Mouse (Mus musculus): Measurements from ENCODE around the gene Ascc3. TPM values are rescaled to one million over a fixed set of nuclear protein-coding genes. Genes with fewer than 3 reads are reported as not detected.
A peak's percentile ranks its signal among the peaks of the same experiment; 100 is the strongest.

Gene Ascc3
- polyA plus RNA-seq, 1 experiment from 2014 or later = 16.3 TPM

GRCm38 (mm10) chr10:50801594-50801993, 209.1 kb downstream of the Ascc3 start:
- Histone ChIP-seq H3K27me3 (replicated peaks; ENCODE audit: control insufficient read depth, insufficient read depth, low read length) (no peaks in the 10 kb centered on the region), H3K9me3 (ENCODE audit: control insufficient read depth, low read length) (no peaks in the 10 kb centered on the region), H3K36me3 (ENCODE audit: control insufficient read depth, insufficient read depth, low read length) (no peaks in the 10 kb centered on the region), H3K27ac (ENCODE audit: low read depth, low read length) (no peak overlapping the region), H3K4me2 (ENCODE audit: low read length) (no peak overlapping the region), H3K4me1 (ENCODE audit: control insufficient read depth, insufficient read depth, low read depth, low read length) (no peaks in the 10 kb centered on the region), H3K9ac (ENCODE audit: low read depth, low read length) (no peak overlapping the region), H3K4me3 (ENCODE audit: low read length) (no peak overlapping the region)
- ATAC-seq = no peak
- WGBS = 44% methylated on average over 2 of the region's 2 CpGs

- whole genome bisulfite sequencing = 43% methylated on average over 2 of the region's 2 CpGs
- ATAC-seq = no peak
- Histone ChIP-seq H3K9ac (ENCODE audit: low read depth, low read length) (no peak overlapping the region), H3K4me1 (ENCODE audit: control insufficient read depth, insufficient read depth, low read depth, low read length) (no peaks in the 10 kb centered on the region), H3K27me3 (replicated peaks; ENCODE audit: control insufficient read depth, insufficient read depth, low read length) (no peaks in the 10 kb centered on the region), H3K9me3 (ENCODE audit: control insufficient read depth, low read length) (no peaks in the 10 kb centered on the region; the same call in 1 of the 2 replicates), H3K4me3 (ENCODE audit: low read length) (no peak overlapping the region), H3K27ac (ENCODE audit: low read depth, low read length) (no peak overlapping the region), H3K36me3 (ENCODE audit: control insufficient read depth, insufficient read depth, low read length) (no peaks in the 10 kb centered on the region), H3K4me2 (ENCODE audit: low read length) (no peak overlapping the region)
Measured at GRCm38 (mm10) chr10:50802380-50802779, 209.9 kb downstream of the Ascc3 start.

- no peak overlapping the region for H3K4me2 ChIP-seq (ENCODE audit: low read length)
- no peak overlapping the region for H3K9ac ChIP-seq (ENCODE audit: low read depth, low read length)
- WGBS = 95% methylated on average over 2 of the region's 2 CpGs
- H3K4me3 ChIP-seq (ENCODE audit: low read length) = no peak overlapping the region
- no peaks in the 10 kb centered on the region; the same call in 1 of the 2 replicates for H3K9me3 ChIP-seq (ENCODE audit: control insufficient read depth, low read length)
- H3K36me3 ChIP-seq (ENCODE audit: control insufficient read depth, insufficient read depth, low read length) = no peaks in the 10 kb centered on the region
- no peak for ATAC-seq
- H3K27me3 ChIP-seq (replicated peaks; ENCODE audit: control insufficient read depth, insufficient read depth, low read length) = no peaks in the 10 kb centered on the region
- H3K4me1 ChIP-seq (ENCODE audit: control insufficient read depth, insufficient read depth, low read depth, low read length) = no peaks in the 10 kb centered on the region
- H3K27ac ChIP-seq (ENCODE audit: low read depth, low read length) = no peak overlapping the region
Measured at GRCm38 (mm10) chr10:50806166-50806565, 213.7 kb downstream of the Ascc3 start.

- Histone ChIP-seq H3K4me3 (ENCODE audit: low read length) (no peak overlapping the region), H3K4me1 (ENCODE audit: control insufficient read depth, insufficient read depth, low read depth, low read length) (no peaks in the 10 kb centered on the region), H3K4me2 (ENCODE audit: low read length) (no peak overlapping the region), H3K36me3 (ENCODE audit: control insufficient read depth, insufficient read depth, low read length) (0 out of 2 replicates have a peak, but pooled peaks cover 3% of the 10 kb centered on the region), H3K9ac (ENCODE audit: low read depth, low read length) (no peak overlapping the region), H3K27me3 (replicated peaks; ENCODE audit: control insufficient read depth, insufficient read depth, low read length) (no peaks in the 10 kb centered on the region), H3K27ac (ENCODE audit: low read depth, low read length) (no peak overlapping the region), H3K9me3 (ENCODE audit: control insufficient read depth, low read length) (no peaks in the 10 kb centered on the region)
- ATAC-seq = no peak
- 26% methylated on average over 1 of the region's 1 CpGs for WGBS
Measured at GRCm38 (mm10) chr10:50822363-50822762, 229.9 kb downstream of the Ascc3 start.

DNA sequence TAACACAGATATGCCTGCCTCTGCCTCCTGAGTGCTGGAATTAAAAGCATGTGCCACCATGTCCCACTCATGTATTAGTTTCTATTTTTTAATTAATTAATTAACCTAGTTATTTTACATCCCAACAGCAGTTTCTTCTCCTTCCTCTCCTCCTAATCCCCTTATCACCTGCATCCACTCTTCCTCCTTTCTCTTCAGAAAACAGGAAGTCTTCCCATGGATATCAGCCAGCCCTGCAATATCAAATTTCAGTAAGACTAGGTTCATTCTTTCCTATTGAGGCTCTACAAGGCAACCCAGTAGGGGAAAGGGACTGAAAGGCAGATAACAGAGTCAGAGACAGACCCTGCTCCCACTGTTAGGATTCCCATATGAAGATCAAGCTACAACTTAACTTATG, 234.4 kb downstream of the Ascc3 start:
- H3K36me3 ChIP-seq (ENCODE audit: control insufficient read depth, insufficient read depth, low read length) = 0 out of 2 replicates have a peak, but pooled peaks cover 3% of the 10 kb centered on the region
- H3K4me2 ChIP-seq (ENCODE audit: low read length) = no peak overlapping the region
- H3K9ac ChIP-seq (ENCODE audit: low read depth, low read length) = no peak overlapping the region
- H3K4me3 ChIP-seq (ENCODE audit: low read length) = no peak overlapping the region
- no peaks in the 10 kb centered on the region for H3K4me1 ChIP-seq (ENCODE audit: control insufficient read depth, insufficient read depth, low read depth, low read length)
- no peak overlapping the region for H3K27ac ChIP-seq (ENCODE audit: low read depth, low read length)
- H3K9me3 ChIP-seq (ENCODE audit: control insufficient read depth, low read length) = no peaks in the 10 kb centered on the region
- no peak for ATAC-seq
- no peaks in the 10 kb centered on the region for H3K27me3 ChIP-seq (replicated peaks; ENCODE audit: control insufficient read depth, insufficient read depth, low read length)

GRCm38 (mm10) chr10:50834533-50834932, 242.1 kb downstream of the Ascc3 start:
- no peak for ATAC-seq
- no peak overlapping the region for H3K27ac ChIP-seq (ENCODE audit: low read depth, low read length)
- no peaks in the 10 kb centered on the region for H3K9me3 ChIP-seq (ENCODE audit: control insufficient read depth, low read length)
- no peak overlapping the region for H3K4me2 ChIP-seq (ENCODE audit: low read length)
- no peak overlapping the region for H3K4me3 ChIP-seq (ENCODE audit: low read length)
- no peaks in the 10 kb centered on the region for H3K36me3 ChIP-seq (ENCODE audit: control insufficient read depth, insufficient read depth, low read length)
- no peaks in the 10 kb centered on the region for H3K4me1 ChIP-seq (ENCODE audit: control insufficient read depth, insufficient read depth, low read depth, low read length)
- H3K27me3 ChIP-seq (replicated peaks; ENCODE audit: control insufficient read depth, insufficient read depth, low read length) = no peaks in the 10 kb centered on the region
- WGBS = 84% methylated on average over 2 of the region's 2 CpGs
- no peak overlapping the region for H3K9ac ChIP-seq (ENCODE audit: low read depth, low read length)

DNA sequence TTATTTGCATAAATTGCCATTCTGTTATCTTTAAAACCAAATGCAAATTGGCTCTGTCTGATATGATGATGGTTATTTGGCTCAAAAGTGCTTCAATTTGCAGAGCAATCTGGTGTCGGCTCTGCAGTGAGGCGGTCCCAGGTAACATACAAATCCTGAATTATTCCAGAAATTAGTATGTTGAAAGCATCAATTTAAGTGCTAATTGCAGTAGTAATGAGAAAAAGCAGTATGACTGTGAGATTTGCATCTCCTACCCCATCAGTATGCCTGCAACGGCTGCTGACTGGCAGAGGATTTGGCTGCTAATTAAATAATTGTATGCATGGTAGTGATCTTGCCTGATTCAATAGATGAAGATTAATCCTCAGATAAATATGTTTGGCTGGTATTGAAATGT, 250.9 kb downstream of the Ascc3 start:
- H3K27ac ChIP-seq (ENCODE audit: low read depth, low read length) = no peak overlapping the region
- H3K36me3 ChIP-seq (ENCODE audit: control insufficient read depth, insufficient read depth, low read length) = peaks cover 4% of the 10 kb centered on the region; the same call in 1 of the 2 replicates
- no peaks in the 10 kb centered on the region for H3K9me3 ChIP-seq (ENCODE audit: control insufficient read depth, low read length)
- H3K4me3 ChIP-seq (ENCODE audit: low read length) = no peak overlapping the region
- ATAC-seq = peak; percentile 48; the same call in 1 of the 2 replicates
- H3K4me1 ChIP-seq (ENCODE audit: control insufficient read depth, insufficient read depth, low read depth, low read length) = no peaks in the 10 kb centered on the region
- 56% methylated on average over 3 of the region's 3 CpGs for WGBS
- no peaks in the 10 kb centered on the region for H3K27me3 ChIP-seq (replicated peaks; ENCODE audit: control insufficient read depth, insufficient read depth, low read length)
- no peak overlapping the region for H3K4me2 ChIP-seq (ENCODE audit: low read length)
- H3K9ac ChIP-seq (ENCODE audit: low read depth, low read length) = no peak overlapping the region

GRCm38 (mm10) chr10:50868202-50868601, 275.7 kb downstream of the Ascc3 start:
- no peak for ATAC-seq
- no peak overlapping the region for H3K9ac ChIP-seq (ENCODE audit: low read depth, low read length)
- WGBS = 90% methylated on average over 4 of the region's 4 CpGs
- H3K36me3 ChIP-seq (ENCODE audit: control insufficient read depth, insufficient read depth, low read length) = no peaks in the 10 kb centered on the region
- no peaks in the 10 kb centered on the region for H3K27me3 ChIP-seq (replicated peaks; ENCODE audit: control insufficient read depth, insufficient read depth, low read length)
- no peak overlapping the region for H3K4me3 ChIP-seq (ENCODE audit: low read length)
- no peaks in the 10 kb centered on the region for H3K4me1 ChIP-seq (ENCODE audit: control insufficient read depth, insufficient read depth, low read depth, low read length)
- H3K27ac ChIP-seq (ENCODE audit: low read depth, low read length) = no peak overlapping the region
- H3K9me3 ChIP-seq (ENCODE audit: control insufficient read depth, low read length) = no peaks in the 10 kb centered on the region
- no peak overlapping the region for H3K4me2 ChIP-seq (ENCODE audit: low read length)

- Histone ChIP-seq H3K4me1 (ENCODE audit: control insufficient read depth, insufficient read depth, low read depth, low read length) (no peaks in the 10 kb centered on the region), H3K4me3 (ENCODE audit: low read length) (no peak overlapping the region), H3K36me3 (ENCODE audit: control insufficient read depth, insufficient read depth, low read length) (no peaks in the 10 kb centered on the region), H3K27me3 (replicated peaks; ENCODE audit: control insufficient read depth, insufficient read depth, low read length) (no peaks in the 10 kb centered on the region), H3K4me2 (ENCODE audit: low read length) (no peak overlapping the region), H3K9ac (ENCODE audit: low read depth, low read length) (no peak overlapping the region), H3K9me3 (ENCODE audit: control insufficient read depth, low read length) (no peaks in the 10 kb centered on the region), H3K27ac (ENCODE audit: low read depth, low read length) (no peak overlapping the region)
- no peak for ATAC-seq
- 90% methylated on average over 5 of the region's 5 CpGs for WGBS
Measured at GRCm38 (mm10) chr10:50876952-50877351, 284.5 kb downstream of the Ascc3 start.
